Mouse (Mus musculus) megakaryocyte-erythroid progenitor cell, adult 5-6 weeks (primary cell): ENCODE results near the gene Pgam1. TPM values are rescaled to one million over a fixed set of nuclear protein-coding genes. Genes with fewer than 3 reads are reported as not detected.

Experiments used
- total RNA-seq, 2 experiments: library from RNA; stranded (forward) in 1 of 2; stranded (reverse) in 1 of 2; fragments of 200-1000, 215-1000 nt in 1 of 2; fragments of >200 nt in 1 of 2; fragmentation: Nextera tagmentation in 1 of 2; gene quantifications; 2 replicates each; pipeline ENCODE4 v1.2.3; 2014 to 2017

Pgam1 gene
- total RNA-seq, 2 experiments from 2014 or later: 27.0 to 30.1 TPM

Other genes starting within 250 kb of the Pgam1 start
- gene Slit1, start 168.3 kb upstream of the Pgam1 start, total RNA-seq (2014; fragmentation: Nextera tagmentation): 0.50 TPM in 1 of 2 replicates, not detected in the other
- not detected in 2 replicates for gene Slit1, start 168.3 kb upstream of the Pgam1 start, total RNA-seq (2017)
- 41.0 and 44.7 TPM in 2 replicates for gene Arhgap19, start 109.9 kb upstream of the Pgam1 start, total RNA-seq (2014; fragmentation: Nextera tagmentation)
- 34.1 and 40.5 TPM in 2 replicates for gene Arhgap19, start 109.9 kb upstream of the Pgam1 start, total RNA-seq (2017)
- 18.1 and 25.6 TPM in 2 replicates for gene Frat1, start 82.0 kb upstream of the Pgam1 start, total RNA-seq (2014; fragmentation: Nextera tagmentation)
- 17.7 and 32.4 TPM in 2 replicates for gene Frat1, start 82.0 kb upstream of the Pgam1 start, total RNA-seq (2017)
- 30.5 and 32.9 TPM in 2 replicates for gene Frat2, start 63.8 kb upstream of the Pgam1 start, total RNA-seq (2014; fragmentation: Nextera tagmentation)
- gene Frat2, start 63.8 kb upstream of the Pgam1 start, total RNA-seq (2017): 55.8 and 63.7 TPM in 2 replicates
- gene Rrp12, start 15.8 kb upstream of the Pgam1 start, total RNA-seq (2014; fragmentation: Nextera tagmentation): 21.0 and 31.4 TPM in 2 replicates
- 26.5 and 36.0 TPM in 2 replicates for gene Rrp12, start 15.8 kb upstream of the Pgam1 start, total RNA-seq (2017)
- gene Exosc1, start 21.5 kb downstream of the Pgam1 start, total RNA-seq (2014; fragmentation: Nextera tagmentation): 66.2 and 86.7 TPM in 2 replicates
- gene Exosc1, start 21.5 kb downstream of the Pgam1 start, total RNA-seq (2017): 72.9 and 81.2 TPM in 2 replicates
- 36.8 and 46.8 TPM in 2 replicates for gene Zdhhc16, start 21.6 kb downstream of the Pgam1 start, total RNA-seq (2014; fragmentation: Nextera tagmentation)
- gene Zdhhc16, start 21.6 kb downstream of the Pgam1 start, total RNA-seq (2017): 22.1 and 26.2 TPM in 2 replicates
- 25.6 and 39.6 TPM in 2 replicates for gene Mms19, start 69.2 kb downstream of the Pgam1 start, total RNA-seq (2014; fragmentation: Nextera tagmentation)
- gene Mms19, start 69.2 kb downstream of the Pgam1 start, total RNA-seq (2017): 15.5 and 17.7 TPM in 2 replicates
- 2.3 and 4.8 TPM in 2 replicates for gene Ubtd1, start 69.8 kb downstream of the Pgam1 start, total RNA-seq (2014; fragmentation: Nextera tagmentation)
- gene Ubtd1, start 69.8 kb downstream of the Pgam1 start, total RNA-seq (2017): 1.9 TPM in 1 of 2 replicates, not detected in the other
- not detected in 2 replicates for gene Ankrd2, start 124.1 kb downstream of the Pgam1 start, total RNA-seq (2014; fragmentation: Nextera tagmentation)
- gene Ankrd2, start 124.1 kb downstream of the Pgam1 start, total RNA-seq (2017): not detected in 2 replicates
- gene Hoga1, start 133.7 kb downstream of the Pgam1 start, total RNA-seq (2014; fragmentation: Nextera tagmentation): not detected in 2 replicates
- not detected in 2 replicates for gene Hoga1, start 133.7 kb downstream of the Pgam1 start, total RNA-seq (2017)
- gene 4933411K16Rik, start 140.3 kb downstream of the Pgam1 start, total RNA-seq (2014; fragmentation: Nextera tagmentation): not detected in 2 replicates
- gene 4933411K16Rik, start 140.3 kb downstream of the Pgam1 start, total RNA-seq (2017): not detected in 2 replicates
- 2.1 TPM in 1 of 2 replicates, not detected in the other for gene Morn4, start 174.4 kb downstream of the Pgam1 start, total RNA-seq (2014; fragmentation: Nextera tagmentation)
- 0.53 and 0.85 TPM in 2 replicates for gene Morn4, start 174.4 kb downstream of the Pgam1 start, total RNA-seq (2017)
- 8.9 and 13.5 TPM in 2 replicates for gene Pi4k2a, start 178.5 kb downstream of the Pgam1 start, total RNA-seq (2014; fragmentation: Nextera tagmentation)
- 4.6 and 5.2 TPM in 2 replicates for gene Pi4k2a, start 178.5 kb downstream of the Pgam1 start, total RNA-seq (2017)
- gene Avpi1, start 217.1 kb downstream of the Pgam1 start, total RNA-seq (2014; fragmentation: Nextera tagmentation): 2.2 and 6.1 TPM in 2 replicates
- gene Avpi1, start 217.1 kb downstream of the Pgam1 start, total RNA-seq (2017): 4.6 TPM in 1 of 2 replicates, not detected in the other
- gene Marveld1, start 235.5 kb downstream of the Pgam1 start, total RNA-seq (2014; fragmentation: Nextera tagmentation): 3.3 and 6.1 TPM in 2 replicates
- gene Marveld1, start 235.5 kb downstream of the Pgam1 start, total RNA-seq (2017): 4.5 and 5.8 TPM in 2 replicates